Mouse (Mus musculus) spleen, adult 12 weeks (tissue): ENCODE measurements around the gene Speg.

Experiments
- DNase-seq: peaks from one replicate; pipeline ENCODE4 v3.0.0; 2022; ENCODE audit warnings: low spot score

Speg gene

GRCm38 (mm10) chr1:75365510-75366137 is 9.5 kb upstream of the Speg start:
- no peak for DNase-seq

GRCm38 (mm10) chr1:75369360-75369983 is 5.6 kb upstream of the Speg start:
- no peak for DNase-seq

- DNase-seq: no peak
These were observed 5.0 kb upstream of the Speg start for GRCm38 (mm10) chr1:75369984-75370660.

- no peak for DNase-seq
These were observed 3.6 kb upstream of the Speg start for GRCm38 (mm10) chr1:75371317-75372095.

GRCm38 (mm10) chr1:75372450-75372849 is 2.6 kb upstream of the Speg start:
- DNase-seq: no peak

- no peak for DNase-seq
These were observed 1.8 kb upstream of the Speg start for GRCm38 (mm10) chr1:75373276-75373675.

- DNase-seq: no peak
These were observed 4.1 kb downstream of the Speg start for GRCm38 (mm10) chr1:75379196-75379595.

- no peak for DNase-seq
These were observed 4.8 kb downstream of the Speg start for GRCm38 (mm10) chr1:75379931-75380330.

- no peak for DNase-seq
These were observed 5.9 kb downstream of the Speg start for GRCm38 (mm10) chr1:75380951-75381350.

GRCm38 (mm10) chr1:75381482-75382355 is 6.6 kb downstream of the Speg start:
- DNase-seq: no peak

- no peak for DNase-seq
These were observed 7.4 kb downstream of the Speg start for GRCm38 (mm10) chr1:75382356-75383071.

GRCm38 (mm10) chr1:75384470-75385141 is 9.5 kb downstream of the Speg start:
- DNase-seq: no peak

- DNase-seq: no peak
These were observed 10.1 kb downstream of the Speg start for GRCm38 (mm10) chr1:75385142-75385730.

GRCm38 (mm10) chr1:75386149-75386548 is 11.1 kb downstream of the Speg start:
- no peak for DNase-seq

- no peak for DNase-seq
These were observed 12.4 kb downstream of the Speg start for GRCm38 (mm10) chr1:75387469-75387928.

- no peak for DNase-seq
These were observed 13.1 kb downstream of the Speg start for GRCm38 (mm10) chr1:75387929-75388897.

- no peak for DNase-seq
These were observed 13.9 kb downstream of the Speg start for GRCm38 (mm10) chr1:75388898-75389515.

- DNase-seq: no peak
These were observed 18.0 kb downstream of the Speg start for GRCm38 (mm10) chr1:75393139-75393538.
